Mouse (Mus musculus) cortical plate, adult 2 months (tissue): ENCODE measurements at regions not wholly inside any gene's neighbourhood (a gene's known extent, or its start where the extent isn't known, plus 50 kb on each side); places are given as distances from the start of the nearest gene placed in this dataset.

Experiments used
- CTCF ChIP-seq: fragments of 200-500 bp; IDR thresholded peaks from 2 replicates; pipeline ENCODE4 v1.5.1; 2011; ENCODE audit warnings: mild to moderate bottlenecking, control low read depth, low read length; ENCODE audit not compliant: insufficient read depth; ENCODE audit errors: extremely low read depth
- POLR2A ChIP-seq: fragments of 200-500 bp; IDR thresholded peaks from 2 replicates; pipeline ENCODE4 v1.6.1; 2011; ENCODE audit warnings: mild to moderate bottlenecking, low read length, control low read depth; ENCODE audit not compliant: insufficient read depth; ENCODE audit errors: extremely low read depth

DNA sequence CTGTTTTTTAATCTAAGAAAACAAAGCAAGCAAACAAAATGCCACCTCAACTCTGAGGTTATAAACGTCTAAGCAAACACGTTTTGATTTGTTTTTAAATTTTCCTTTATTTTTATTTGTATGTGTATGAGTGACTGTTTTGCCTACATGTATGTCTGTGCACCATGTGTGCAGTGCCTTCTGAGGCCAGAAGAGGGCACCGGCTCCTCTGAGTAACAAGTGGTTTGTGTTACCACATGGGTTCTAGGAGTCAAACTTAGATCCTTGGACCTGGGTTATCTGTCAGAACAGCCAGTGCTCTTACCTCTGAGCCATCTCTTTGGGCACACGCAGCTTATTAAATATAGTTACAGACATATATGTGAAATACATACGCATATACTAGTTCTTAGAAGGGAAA is 57.6 kb upstream of the Rad23b start:
- TF ChIP-seq CTCF (no peak), POLR2A (no peak)
